Mouse (Mus musculus): ENCODE data around the gene Gm21677. TPM values are rescaled to one million over a fixed set of nuclear protein-coding genes. Genes with fewer than 3 reads are reported as not detected.
"Not testable (repeated sequence)": the region's sequence is repeated elsewhere in the genome, so short reads cannot be mapped to it uniquely, and the experiment has no call there.

Gene Gm21677
- not detected in 2 replicates for polyA plus RNA-seq (2014; fragmentation: Nextera tagmentation; extraction: Ambion mirVana)

DNA sequence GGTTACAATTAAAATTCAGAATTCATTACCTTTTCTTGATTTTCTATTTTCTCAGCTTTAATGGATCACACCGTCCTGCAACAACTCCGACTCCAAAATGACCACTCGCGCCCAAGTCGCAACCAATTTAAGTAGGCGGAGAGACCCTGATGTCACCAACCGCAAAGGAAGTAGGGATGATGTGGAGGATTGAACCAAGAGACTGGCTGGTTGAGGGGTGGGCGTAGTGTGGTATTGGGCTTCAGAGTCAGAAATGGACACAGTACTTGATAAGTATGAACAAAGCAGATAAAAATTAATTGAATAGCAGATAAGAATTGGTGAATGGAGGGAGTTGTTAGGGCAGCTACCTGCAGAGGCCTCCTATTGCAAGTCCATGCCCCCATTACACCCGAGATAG, at the start of gene Gm21677:
TSS of gene Gm21677 (minus strand) at position 101 of the 400 bp plus-strand sequence.
- not testable (repeated sequence) for H3K36me3 ChIP-seq (ENCODE audit: control insufficient read depth, insufficient read depth, low read length); H3K4me3 ChIP-seq (ENCODE audit: low read depth, low read length); H3K27me3 ChIP-seq (replicated peaks; ENCODE audit: control insufficient read depth, insufficient read depth, low read length); H3K9me3 ChIP-seq (ENCODE audit: control insufficient read depth, low read length); H3K27ac ChIP-seq (ENCODE audit: low read depth, low read length); H3K4me2 ChIP-seq; H3K9ac ChIP-seq (ENCODE audit: low read depth, low read length); DNase-seq (ENCODE audit: low spot score); ATAC-seq (replicated peaks; ENCODE audit: low FRiP score); H3K4me1 ChIP-seq (replicated peaks; ENCODE audit: control insufficient read depth, insufficient read depth, low read length)
- whole genome bisulfite sequencing = no CpG with 5 or more reads among the region's 9 CpGs

DNA sequence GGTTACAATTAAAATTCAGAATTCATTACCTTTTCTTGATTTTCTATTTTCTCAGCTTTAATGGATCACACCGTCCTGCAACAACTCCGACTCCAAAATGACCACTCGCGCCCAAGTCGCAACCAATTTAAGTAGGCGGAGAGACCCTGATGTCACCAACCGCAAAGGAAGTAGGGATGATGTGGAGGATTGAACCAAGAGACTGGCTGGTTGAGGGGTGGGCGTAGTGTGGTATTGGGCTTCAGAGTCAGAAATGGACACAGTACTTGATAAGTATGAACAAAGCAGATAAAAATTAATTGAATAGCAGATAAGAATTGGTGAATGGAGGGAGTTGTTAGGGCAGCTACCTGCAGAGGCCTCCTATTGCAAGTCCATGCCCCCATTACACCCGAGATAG, 39.0 kb upstream of the Gm21677 start, which contains the start of gene Gm21693:
TSS of gene Gm21693 (minus strand) at position 101 of the 400 bp plus-strand sequence.
- WGBS = no CpG with 5 or more reads among the region's 9 CpGs
- not testable (repeated sequence) for H3K36me3 ChIP-seq (ENCODE audit: control insufficient read depth, insufficient read depth, low read length); H3K4me2 ChIP-seq; DNase-seq (ENCODE audit: low spot score); H3K27me3 ChIP-seq (replicated peaks; ENCODE audit: control insufficient read depth, insufficient read depth, low read length); H3K4me3 ChIP-seq (ENCODE audit: low read depth, low read length); H3K4me1 ChIP-seq (replicated peaks; ENCODE audit: control insufficient read depth, insufficient read depth, low read length); H3K27ac ChIP-seq (ENCODE audit: low read depth, low read length); ATAC-seq (replicated peaks; ENCODE audit: low FRiP score); H3K9me3 ChIP-seq (ENCODE audit: control insufficient read depth, low read length); H3K9ac ChIP-seq (ENCODE audit: low read depth, low read length)

DNA sequence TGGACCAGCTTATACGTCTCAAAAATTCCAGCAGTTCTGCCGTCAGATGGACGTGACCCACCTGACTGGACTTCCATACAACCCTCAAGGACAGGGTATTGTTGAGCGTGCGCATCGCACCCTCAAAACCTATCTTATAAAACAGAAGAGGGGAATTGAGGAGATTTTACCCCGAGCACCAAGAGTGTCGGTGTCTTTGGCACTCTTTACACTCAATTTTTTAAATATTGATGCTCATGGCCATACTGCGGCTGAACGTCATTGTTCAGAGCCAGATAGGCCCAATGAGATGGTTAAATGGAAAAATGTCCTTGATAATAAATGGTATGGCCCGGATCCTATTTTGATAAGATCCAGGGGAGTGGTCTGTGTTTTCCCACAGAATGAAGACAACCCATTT, 34.4 kb upstream of the Gm21677 start:
- H3K27ac ChIP-seq (ENCODE audit: low read depth, low read length); H3K4me1 ChIP-seq (replicated peaks; ENCODE audit: control insufficient read depth, insufficient read depth, low read length); H3K4me2 ChIP-seq; H3K9ac ChIP-seq (ENCODE audit: low read depth, low read length); H3K4me3 ChIP-seq (ENCODE audit: low read depth, low read length); H3K27me3 ChIP-seq (replicated peaks; ENCODE audit: control insufficient read depth, insufficient read depth, low read length); H3K9me3 ChIP-seq (ENCODE audit: control insufficient read depth, low read length); H3K36me3 ChIP-seq (ENCODE audit: control insufficient read depth, insufficient read depth, low read length); DNase-seq (ENCODE audit: low spot score); ATAC-seq (replicated peaks; ENCODE audit: low FRiP score): not testable (repeated sequence)
- no CpG with 5 or more reads among the region's 11 CpGs for WGBS

Other genes with a start within 250 kb of the Gm21677 start
- not detected in 2 replicates for gene Gm21693, start 38.9 kb upstream of the Gm21677 start, polyA plus RNA-seq (2014; fragmentation: Nextera tagmentation; extraction: Ambion mirVana)
- not detected in 2 replicates for gene Gm21704, start 103.7 kb upstream of the Gm21677 start, polyA plus RNA-seq (2014; fragmentation: Nextera tagmentation; extraction: Ambion mirVana)
- not detected in 2 replicates for gene Gm21708, start 103.7 kb upstream of the Gm21677 start, polyA plus RNA-seq (2014; fragmentation: Nextera tagmentation; extraction: Ambion mirVana)

All from liver, embryonic 11.5 days (tissue).